Mouse (Mus musculus): Measurements from ENCODE around the gene Irs1. TPM values are rescaled to one million over a fixed set of nuclear protein-coding genes. Genes with fewer than 3 reads are reported as not detected.

Irs1 gene
- polyA plus RNA-seq, 1 experiment from 2014 or later: 3.8 TPM

- H3K4me2 ChIP-seq (replicated peaks; ENCODE audit: low read depth, low read length): no peak overlapping the region
- no peaks in the 10 kb centered on the region for H3K27me3 ChIP-seq (ENCODE audit: control insufficient read depth, insufficient read depth, low read length)
- no peak overlapping the region for H3K27ac ChIP-seq (ENCODE audit: low read depth, low read length)
- H3K9ac ChIP-seq (ENCODE audit: low read depth, low read length): no peak overlapping the region
- ATAC-seq (ENCODE audit: low FRiP score, low TSS enrichment): no peak
- H3K9me3 ChIP-seq (ENCODE audit: control insufficient read depth, low read length): no peaks in the 10 kb centered on the region
- no peaks in the 10 kb centered on the region for H3K4me1 ChIP-seq (ENCODE audit: control insufficient read depth, insufficient read depth, low read length)
- 70% methylated on average over 6 of the region's 6 CpGs for WGBS
- no peaks in the 10 kb centered on the region for H3K36me3 ChIP-seq (ENCODE audit: control insufficient read depth, insufficient read depth, low read length)
- no peak overlapping the region for H3K4me3 ChIP-seq (ENCODE audit: low read length)
Measured at GRCm38 (mm10) chr1:82320456-82320855, 29.2 kb upstream of the Irs1 start.

- no peak; the same call in 1 of the 2 replicates for ATAC-seq (ENCODE audit: low FRiP score, low TSS enrichment)
- Histone ChIP-seq H3K36me3 (ENCODE audit: control insufficient read depth, insufficient read depth, low read length) (no peaks in the 10 kb centered on the region), H3K4me2 (replicated peaks; ENCODE audit: low read depth, low read length) (peak overlapping the region; percentile 71), H3K27me3 (ENCODE audit: control insufficient read depth, insufficient read depth, low read length) (no peaks in the 10 kb centered on the region), H3K4me3 (ENCODE audit: low read length) (peak overlapping the region; percentile 94), H3K27ac (ENCODE audit: low read depth, low read length) (peak overlapping the region; percentile 92), H3K9me3 (ENCODE audit: control insufficient read depth, low read length) (no peaks in the 10 kb centered on the region), H3K4me1 (ENCODE audit: control insufficient read depth, insufficient read depth, low read length) (no peaks in the 10 kb centered on the region), H3K9ac (ENCODE audit: low read depth, low read length) (peak overlapping the region; percentile 95)
- 0% methylated on average over 26 of the region's 26 CpGs for WGBS
Measured at GRCm38 (mm10) chr1:82316746-82317126, 25.5 kb upstream of the Irs1 start.

GRCm38 (mm10) chr1:82316111-82316745 is 25.0 kb upstream of the Irs1 start, which contains the start of gene Rhbdd1:
Gene Rhbdd1 (plus strand): TSS chr1:82316452.
- peak; percentile 98 for ATAC-seq (ENCODE audit: low FRiP score, low TSS enrichment)
- H3K4me3 ChIP-seq (ENCODE audit: low read length): peak within 1 kb of the TSS; percentile 94
- 7% methylated on average over 47 of the region's 47 CpGs for WGBS
- no peaks in the 10 kb centered on the region for H3K4me1 ChIP-seq (ENCODE audit: control insufficient read depth, insufficient read depth, low read length)
- peak within 1 kb of the TSS; percentile 71 for H3K4me2 ChIP-seq (replicated peaks; ENCODE audit: low read depth, low read length)
- peak within 1 kb of the TSS; percentile 92 for H3K27ac ChIP-seq (ENCODE audit: low read depth, low read length)
- H3K27me3 ChIP-seq (ENCODE audit: control insufficient read depth, insufficient read depth, low read length): no peaks in the 10 kb centered on the region
- H3K36me3 ChIP-seq (ENCODE audit: control insufficient read depth, insufficient read depth, low read length): no peaks in the 10 kb centered on the region
- peak within 1 kb of the TSS; percentile 95 for H3K9ac ChIP-seq (ENCODE audit: low read depth, low read length)
- no peaks in the 10 kb centered on the region for H3K9me3 ChIP-seq (ENCODE audit: control insufficient read depth, low read length)

GRCm38 (mm10) chr1:82304483-82304882 is 13.3 kb upstream of the Irs1 start:
- no peaks in the 10 kb centered on the region for H3K4me1 ChIP-seq (ENCODE audit: control insufficient read depth, insufficient read depth, low read length)
- no peaks in the 10 kb centered on the region for H3K9me3 ChIP-seq (ENCODE audit: control insufficient read depth, low read length)
- H3K27ac ChIP-seq (ENCODE audit: low read depth, low read length): no peak overlapping the region
- H3K4me3 ChIP-seq (ENCODE audit: low read length): no peak overlapping the region
- no peak overlapping the region for H3K4me2 ChIP-seq (replicated peaks; ENCODE audit: low read depth, low read length)
- H3K36me3 ChIP-seq (ENCODE audit: control insufficient read depth, insufficient read depth, low read length): no peaks in the 10 kb centered on the region
- ATAC-seq (ENCODE audit: low FRiP score, low TSS enrichment): no peak
- no peaks in the 10 kb centered on the region for H3K27me3 ChIP-seq (ENCODE audit: control insufficient read depth, insufficient read depth, low read length)
- no peak overlapping the region for H3K9ac ChIP-seq (ENCODE audit: low read depth, low read length)
- WGBS: 12% methylated on average over 3 of the region's 3 CpGs

- H3K27ac ChIP-seq (ENCODE audit: low read depth, low read length): no peak overlapping the region
- H3K27me3 ChIP-seq (ENCODE audit: control insufficient read depth, insufficient read depth, low read length): no peaks in the 10 kb centered on the region
- H3K36me3 ChIP-seq (ENCODE audit: control insufficient read depth, insufficient read depth, low read length): no peaks in the 10 kb centered on the region
- no peak overlapping the region for H3K9ac ChIP-seq (ENCODE audit: low read depth, low read length)
- H3K4me1 ChIP-seq (ENCODE audit: control insufficient read depth, insufficient read depth, low read length): no peaks in the 10 kb centered on the region
- ATAC-seq (ENCODE audit: low FRiP score, low TSS enrichment): no peak
- no peak overlapping the region for H3K4me2 ChIP-seq (replicated peaks; ENCODE audit: low read depth, low read length)
- no peaks in the 10 kb centered on the region for H3K9me3 ChIP-seq (ENCODE audit: control insufficient read depth, low read length)
- WGBS: 24% methylated on average over 1 of the region's 1 CpGs
- H3K4me3 ChIP-seq (ENCODE audit: low read length): no peak overlapping the region
Measured at GRCm38 (mm10) chr1:82298586-82298985, 7.4 kb upstream of the Irs1 start.

GRCm38 (mm10) chr1:82294102-82294501 is 2.9 kb upstream of the Irs1 start:
- Histone ChIP-seq H3K9me3 (ENCODE audit: control insufficient read depth, low read length) (no peaks in the 10 kb centered on the region), H3K36me3 (ENCODE audit: control insufficient read depth, insufficient read depth, low read length) (peaks cover under 1% of the 10 kb centered on the region; the same call in 1 of the 2 replicates), H3K27ac (ENCODE audit: low read depth, low read length) (no peak overlapping the region), H3K4me1 (ENCODE audit: control insufficient read depth, insufficient read depth, low read length) (peaks cover 13% of the 10 kb centered on the region), H3K27me3 (ENCODE audit: control insufficient read depth, insufficient read depth, low read length) (no peaks in the 10 kb centered on the region), H3K4me3 (ENCODE audit: low read length) (no peak overlapping the region), H3K4me2 (replicated peaks; ENCODE audit: low read depth, low read length) (no peak overlapping the region), H3K9ac (ENCODE audit: low read depth, low read length) (no peak overlapping the region)
- 16% methylated on average over 6 of the region's 6 CpGs for WGBS
- no peak for ATAC-seq (ENCODE audit: low FRiP score, low TSS enrichment)

GRCm38 (mm10) chr1:82292771-82293170 is 1.6 kb upstream of the Irs1 start:
- Histone ChIP-seq H3K4me2 (replicated peaks; ENCODE audit: low read depth, low read length) (peak overlapping the region; percentile 48), H3K9ac (ENCODE audit: low read depth, low read length) (no peak overlapping the region), H3K4me1 (ENCODE audit: control insufficient read depth, insufficient read depth, low read length) (peaks cover 16% of the 10 kb centered on the region), H3K27me3 (ENCODE audit: control insufficient read depth, insufficient read depth, low read length) (no peaks in the 10 kb centered on the region), H3K36me3 (ENCODE audit: control insufficient read depth, insufficient read depth, low read length) (peaks cover 8% of the 10 kb centered on the region; the same call in 1 of the 2 replicates), H3K4me3 (ENCODE audit: low read length) (peak overlapping the region; percentile 46; the same call in 1 of the 2 replicates), H3K9me3 (ENCODE audit: control insufficient read depth, low read length) (no peaks in the 10 kb centered on the region), H3K27ac (ENCODE audit: low read depth, low read length) (no peak overlapping the region)
- 0% methylated on average over 13 of the region's 13 CpGs for WGBS
- ATAC-seq (ENCODE audit: low FRiP score, low TSS enrichment): peak; percentile 22

- H3K27ac ChIP-seq (ENCODE audit: low read depth, low read length): peak overlapping the region; percentile 81
- peak overlapping the region; percentile 68 for H3K9ac ChIP-seq (ENCODE audit: low read depth, low read length)
- H3K4me3 ChIP-seq (ENCODE audit: low read length): peak overlapping the region; percentile 46
- ATAC-seq (ENCODE audit: low FRiP score, low TSS enrichment): no peak
- peaks cover 10% of the 10 kb centered on the region; the same call in 1 of the 2 replicates for H3K36me3 ChIP-seq (ENCODE audit: control insufficient read depth, insufficient read depth, low read length)
- peaks cover 21% of the 10 kb centered on the region for H3K4me1 ChIP-seq (ENCODE audit: control insufficient read depth, insufficient read depth, low read length)
- H3K9me3 ChIP-seq (ENCODE audit: control insufficient read depth, low read length): no peaks in the 10 kb centered on the region
- WGBS: 3% methylated on average over 23 of the region's 23 CpGs
- no peaks in the 10 kb centered on the region for H3K27me3 ChIP-seq (ENCODE audit: control insufficient read depth, insufficient read depth, low read length)
- H3K4me2 ChIP-seq (replicated peaks; ENCODE audit: low read depth, low read length): peak overlapping the region; percentile 48
Measured at GRCm38 (mm10) chr1:82291930-82292712, 905 bp upstream of the Irs1 start.

- Histone ChIP-seq H3K4me2 (replicated peaks; ENCODE audit: low read depth, low read length) (peak overlapping the region; percentile 48), H3K27ac (ENCODE audit: low read depth, low read length) (peak overlapping the region; percentile 81), H3K9ac (ENCODE audit: low read depth, low read length) (peak overlapping the region; percentile 68), H3K27me3 (ENCODE audit: control insufficient read depth, insufficient read depth, low read length) (no peaks in the 10 kb centered on the region), H3K4me3 (ENCODE audit: low read length) (peak overlapping the region; percentile 46), H3K9me3 (ENCODE audit: control insufficient read depth, low read length) (no peaks in the 10 kb centered on the region), H3K4me1 (ENCODE audit: control insufficient read depth, insufficient read depth, low read length) (peaks cover 27% of the 10 kb centered on the region), H3K36me3 (ENCODE audit: control insufficient read depth, insufficient read depth, low read length) (peaks cover 10% of the 10 kb centered on the region; the same call in 1 of the 2 replicates)
- peak; percentile 66 for ATAC-seq (ENCODE audit: low FRiP score, low TSS enrichment)
- WGBS: 0% methylated on average over 31 of the region's 31 CpGs
Measured at GRCm38 (mm10) chr1:82290723-82291150, 479 bp downstream of the Irs1 start.

All from kidney, embryonic 14.5 days (tissue).